Mouse (Mus musculus): ENCODE results near the gene Plod3. TPM values are rescaled to one million over a fixed set of nuclear protein-coding genes. Genes with fewer than 3 reads are reported as not detected.

Plod3 gene
- total and polyA plus RNA-seq, 2 experiments, result 21.5 to 27.4 TPM

- no peak within 1 kb of the TSS for H3K27ac ChIP-seq (replicated peaks; ENCODE audit: insufficient read depth, low read depth, low read length)
- H3K4me1 ChIP-seq (ENCODE audit: control insufficient read depth, insufficient read depth, low read length), result 0 out of 2 replicates have a peak, but pooled peaks cover 2% of the 10 kb centered on the region
- WGBS, result 9% methylated on average over 4 of the region's 4 CpGs
- DNase-seq (ENCODE audit: extremely low read depth, low read depth, low spot score), result no peak
- H3K36me3 ChIP-seq (ENCODE audit: control insufficient read depth, insufficient read depth, low read length), result no peaks in the 10 kb centered on the region
- H3K79me2 ChIP-seq (ENCODE audit: control insufficient read depth, insufficient read depth, low read length), result no peaks in the 10 kb centered on the region
- no peak for TF ChIP-seq CTCF (IDR thresholded peaks at IDR 0.05; ENCODE audit: low read depth, low read length)
- TF ChIP-seq POLR2A (IDR thresholded peaks at IDR 0.05; ENCODE audit: extremely low read depth, insufficient read depth, low read length), result no peak
- H3K9ac ChIP-seq (ENCODE audit: low read depth, low read length), result no peak within 1 kb of the TSS
- H3K4me3 ChIP-seq (ENCODE audit: insufficient read depth, low read depth, low read length), result no peak within 1 kb of the TSS
- H3K27me3 ChIP-seq (ENCODE audit: control insufficient read depth, insufficient read depth, low read length), result peaks cover 12% of the 10 kb centered on the region
These were observed 39.3 kb downstream of the Plod3 start, which contains the start of gene Vgf for GRCm38 (mm10) chr5:137026092-137026491. Gene Vgf (plus strand): TSS chr5:137026392.

DNA sequence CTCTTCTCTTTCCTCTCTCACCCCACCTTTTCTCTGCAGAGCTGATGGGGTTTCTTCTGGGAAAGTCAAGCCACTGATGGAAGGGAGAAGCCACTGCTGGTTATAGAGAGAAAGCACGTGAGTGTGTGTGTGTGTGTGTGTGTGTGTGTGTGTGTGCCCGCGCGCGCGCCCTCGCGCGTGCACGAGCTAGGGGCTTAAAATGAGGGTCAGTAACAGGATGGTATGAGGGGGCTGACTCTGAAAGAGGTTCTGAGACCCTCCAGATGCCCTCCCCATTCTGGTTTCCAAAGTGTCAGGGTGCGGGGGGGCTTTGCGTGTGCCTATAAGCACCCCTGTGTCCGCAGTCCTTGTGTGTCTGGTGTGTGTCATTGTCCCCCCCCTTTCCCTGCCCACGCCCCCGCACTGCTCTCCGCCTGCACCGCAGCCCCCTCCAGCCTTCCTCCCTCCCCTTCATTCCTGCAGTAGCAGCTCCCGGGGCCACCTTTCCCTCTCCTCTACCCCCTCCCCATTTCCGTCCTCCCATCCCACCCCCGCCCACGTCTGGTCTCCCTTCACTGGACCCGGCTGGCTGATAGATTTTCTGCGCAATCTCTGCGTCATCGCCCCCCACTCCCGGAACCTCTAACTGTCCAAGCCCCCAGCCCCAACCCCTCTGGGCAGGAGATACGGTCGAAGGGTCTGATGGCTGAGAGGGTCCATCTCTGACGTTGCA is 41.9 kb downstream of the Plod3 start:
- no peak for DNase-seq (ENCODE audit: extremely low read depth, low read depth, low spot score)
- H3K4me3 ChIP-seq (ENCODE audit: insufficient read depth, low read depth, low read length), result no peak overlapping the region
- WGBS, result 10% methylated on average over 26 of the region's 29 CpGs
- H3K9ac ChIP-seq (ENCODE audit: low read depth, low read length), result no peak overlapping the region
- TF ChIP-seq CTCF (IDR thresholded peaks at IDR 0.05; ENCODE audit: low read depth, low read length) (no peak), POLR2A (IDR thresholded peaks at IDR 0.05; ENCODE audit: extremely low read depth, insufficient read depth, low read length) (no peak)
- peaks cover 8% of the 10 kb centered on the region for H3K4me1 ChIP-seq (ENCODE audit: control insufficient read depth, insufficient read depth, low read length)
- H3K36me3 ChIP-seq (ENCODE audit: control insufficient read depth, insufficient read depth, low read length), result no peaks in the 10 kb centered on the region
- H3K27me3 ChIP-seq (ENCODE audit: control insufficient read depth, insufficient read depth, low read length), result peaks cover 24% of the 10 kb centered on the region
- H3K79me2 ChIP-seq (ENCODE audit: control insufficient read depth, insufficient read depth, low read length), result no peaks in the 10 kb centered on the region
- no peak overlapping the region for H3K27ac ChIP-seq (replicated peaks; ENCODE audit: insufficient read depth, low read depth, low read length)

DNA sequence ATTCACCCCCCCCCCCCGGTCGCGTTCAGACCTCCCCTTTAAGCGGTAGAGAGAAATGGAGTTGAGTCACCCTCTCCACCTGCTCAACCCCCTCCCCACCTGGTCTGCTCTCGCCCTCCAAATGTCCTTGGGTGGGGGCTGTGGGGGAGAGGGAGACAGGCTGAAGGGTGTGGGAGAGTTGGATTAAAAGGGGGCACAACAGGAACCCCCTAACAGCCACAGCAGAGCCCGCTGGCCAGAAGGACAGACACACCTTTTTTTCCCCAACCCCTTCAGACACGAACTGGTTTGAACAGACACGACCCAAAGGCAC is 42.4 kb downstream of the Plod3 start:
- Histone ChIP-seq H3K27ac (replicated peaks; ENCODE audit: insufficient read depth, low read depth, low read length) (no peak overlapping the region), H3K4me3 (ENCODE audit: insufficient read depth, low read depth, low read length) (no peak overlapping the region), H3K9ac (ENCODE audit: low read depth, low read length) (no peak overlapping the region), H3K4me1 (ENCODE audit: control insufficient read depth, insufficient read depth, low read length) (peaks cover 8% of the 10 kb centered on the region), H3K79me2 (ENCODE audit: control insufficient read depth, insufficient read depth, low read length) (no peaks in the 10 kb centered on the region), H3K36me3 (ENCODE audit: control insufficient read depth, insufficient read depth, low read length) (no peaks in the 10 kb centered on the region), H3K27me3 (ENCODE audit: control insufficient read depth, insufficient read depth, low read length) (peaks cover 24% of the 10 kb centered on the region)
- TF ChIP-seq CTCF (IDR thresholded peaks at IDR 0.05; ENCODE audit: low read depth, low read length), result no peak
- WGBS, result 3% methylated on average over 8 of the region's 8 CpGs
- DNase-seq (ENCODE audit: extremely low read depth, low read depth, low spot score), result no peak

DNA sequence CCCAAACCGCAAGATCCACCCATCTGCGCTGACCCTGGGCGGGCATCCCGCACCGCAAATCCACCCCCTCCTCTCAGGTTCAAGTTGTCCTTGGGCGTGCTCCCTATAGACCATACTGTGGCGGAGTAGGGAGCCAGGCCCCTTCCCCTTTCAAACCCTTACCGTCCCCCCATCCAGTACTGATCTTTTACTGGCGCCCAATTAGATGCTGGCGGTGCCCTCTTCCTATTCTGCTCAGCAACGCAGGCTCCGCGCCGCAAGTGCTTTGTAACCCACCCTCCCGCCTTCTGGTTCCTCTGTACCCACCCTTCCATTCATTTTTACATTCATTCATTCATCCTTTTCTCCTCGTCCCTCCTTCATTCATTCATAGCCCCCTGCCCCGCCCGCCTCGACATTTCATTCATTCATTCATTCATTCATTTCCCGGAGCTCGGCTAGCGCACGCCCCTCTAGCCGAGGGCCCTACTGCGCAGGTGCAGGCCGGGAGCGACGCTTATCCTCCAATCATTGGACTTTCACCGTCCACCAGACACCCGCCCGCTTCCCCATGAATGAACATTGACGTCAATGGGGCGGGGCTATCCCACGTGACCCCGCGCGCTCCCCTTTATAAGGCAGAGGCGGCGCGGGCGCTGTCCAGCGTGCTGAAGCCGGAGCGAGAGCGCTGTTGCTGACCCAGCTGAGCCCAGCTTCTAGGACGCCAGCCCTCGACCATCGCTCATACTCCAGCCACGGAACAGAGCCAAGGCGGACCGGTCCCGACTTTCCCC is 43.0 kb downstream of the Plod3 start:
- Histone ChIP-seq H3K27me3 (ENCODE audit: control insufficient read depth, insufficient read depth, low read length) (peaks cover 24% of the 10 kb centered on the region), H3K36me3 (ENCODE audit: control insufficient read depth, insufficient read depth, low read length) (no peaks in the 10 kb centered on the region), H3K79me2 (ENCODE audit: control insufficient read depth, insufficient read depth, low read length) (no peaks in the 10 kb centered on the region), H3K4me1 (ENCODE audit: control insufficient read depth, insufficient read depth, low read length) (peaks cover 8% of the 10 kb centered on the region), H3K4me3 (ENCODE audit: insufficient read depth, low read depth, low read length) (no peak overlapping the region), H3K9ac (ENCODE audit: low read depth, low read length) (no peak overlapping the region), H3K27ac (replicated peaks; ENCODE audit: insufficient read depth, low read depth, low read length) (no peak overlapping the region)
- TF ChIP-seq POLR2A (IDR thresholded peaks at IDR 0.05; ENCODE audit: extremely low read depth, insufficient read depth, low read length) (no peak), CTCF (IDR thresholded peaks at IDR 0.05; ENCODE audit: low read depth, low read length) (0 out of 2 replicates have a peak, but pooled peaks have one; percentile 4)
- peak; percentile 73 for DNase-seq (ENCODE audit: extremely low read depth, low read depth, low spot score)
- WGBS, result under 1% methylated on average over 52 of the region's 52 CpGs

GRCm38 (mm10) chr5:137030416-137030810 is 43.6 kb downstream of the Plod3 start:
- no peak overlapping the region for H3K9ac ChIP-seq (ENCODE audit: low read depth, low read length)
- no peak for DNase-seq (ENCODE audit: extremely low read depth, low read depth, low spot score)
- H3K79me2 ChIP-seq (ENCODE audit: control insufficient read depth, insufficient read depth, low read length), result no peaks in the 10 kb centered on the region
- H3K4me3 ChIP-seq (ENCODE audit: insufficient read depth, low read depth, low read length), result no peak overlapping the region
- no peaks in the 10 kb centered on the region for H3K36me3 ChIP-seq (ENCODE audit: control insufficient read depth, insufficient read depth, low read length)
- TF ChIP-seq POLR2A (IDR thresholded peaks at IDR 0.05; ENCODE audit: extremely low read depth, insufficient read depth, low read length) (no peak), CTCF (IDR thresholded peaks at IDR 0.05; ENCODE audit: low read depth, low read length) (no peak)
- peaks cover 8% of the 10 kb centered on the region for H3K4me1 ChIP-seq (ENCODE audit: control insufficient read depth, insufficient read depth, low read length)
- H3K27me3 ChIP-seq (ENCODE audit: control insufficient read depth, insufficient read depth, low read length), result peaks cover 24% of the 10 kb centered on the region
- H3K27ac ChIP-seq (replicated peaks; ENCODE audit: insufficient read depth, low read depth, low read length), result no peak overlapping the region
- WGBS, result 20% methylated on average over 22 of the region's 22 CpGs

All from liver, adult 2 months (tissue).